Mouse (Mus musculus) liver, adult 2 months (tissue): Measurements from ENCODE around the gene Psme2. TPM values are rescaled to one million over a fixed set of nuclear protein-coding genes. Genes with fewer than 3 reads are reported as not detected.
A peak's percentile ranks its signal among the peaks of the same experiment; 100 is the strongest.

Experiments used
- DNase-seq: peaks from one replicate; pipeline ENCODE4 v3.0.0-alpha.2; 2011; ENCODE audit warnings: low read depth, low spot score; ENCODE audit errors: extremely low read depth
- H3K27ac ChIP-seq: fragments of 200-500 bp; replicated peaks from 2 replicates; pipeline ENCODE4 v1.5.1; 2012; ENCODE audit warnings: low read depth, mild to moderate bottlenecking, control low read depth, inconsistent platforms, low read length; ENCODE audit not compliant: insufficient read depth
- H3K27me3 ChIP-seq: fragments of 200-500 bp; 2 replicates; pipeline ENCODE4 v1.6.1; 2012; ENCODE audit warnings: mild to moderate bottlenecking, moderate library complexity, low read length, inconsistent platforms; ENCODE audit not compliant: control insufficient read depth, insufficient read depth
- H3K36me3 ChIP-seq: fragments of 200-500 bp; 2 replicates; pipeline ENCODE4 v1.6.1; 2012; ENCODE audit warnings: low read length, inconsistent platforms; ENCODE audit not compliant: control insufficient read depth, insufficient read depth
- H3K4me1 ChIP-seq: fragments of 200-500 bp; 2 replicates; pipeline ENCODE4 v1.6.1; 2011; ENCODE audit warnings: low read length; ENCODE audit not compliant: control insufficient read depth, insufficient read depth
- H3K4me3 ChIP-seq: fragments of 200-500 bp; 2 replicates; pipeline ENCODE4 v1.5.1; 2011; ENCODE audit warnings: low read depth, mild to moderate bottlenecking, control low read depth, low read length, moderate library complexity; ENCODE audit not compliant: insufficient read depth
- H3K79me2 ChIP-seq: fragments of 200-500 bp; 2 replicates; pipeline ENCODE4 v1.6.1; 2012; ENCODE audit warnings: inconsistent platforms, mild to moderate bottlenecking, low read length, moderate library complexity; ENCODE audit not compliant: control insufficient read depth, insufficient read depth
- H3K9ac ChIP-seq: fragments of 200-500 bp; 2 replicates; pipeline ENCODE4 v1.6.1; 2012; ENCODE audit warnings: low read depth, mild to moderate bottlenecking, control low read depth, inconsistent platforms, low read length
- CTCF ChIP-seq: fragments of 200-500 bp; IDR thresholded peaks from 2 replicates; pipeline ENCODE4 v1.5.1; 2011; ENCODE audit warnings: low read depth, low read length, control low read depth
- POLR2A ChIP-seq: fragments of 200-500 bp; IDR thresholded peaks from 2 replicates; pipeline ENCODE4 v1.6.1; 2011; ENCODE audit warnings: low read length, control low read depth; ENCODE audit not compliant: insufficient read depth; ENCODE audit errors: extremely low read depth
- whole genome bisulfite sequencing: fragments of 180-500 bp; shearing (Covaris S2); methylation state at CpG from one replicate; pipeline ENCODE4 v1.1.7; 2018; 5-methylcytosine and 5-hydroxymethylcytosine counted together
- polyA plus RNA-seq: library from polyadenylated mRNA; depleted of rRNA; stranded (reverse); fragments of >200 nt; gene quantifications from 2 replicates; pipeline ENCODE4 v1.2.3, GENCODE M21; 2012
- total RNA-seq: library from RNA; depleted of rRNA; stranded (reverse); fragments of >200 nt; gene quantifications from 2 replicates; pipeline ENCODE4 v1.2.3, GENCODE M21; 2014

The Psme2 gene
- total and polyA plus RNA-seq, 2 experiments: 55.9 to 142 TPM

GRCm38 (mm10) chr14:55560202-55561073 lies 30.5 kb downstream of the Psme2 start, which contains the start of gene A730061H03Rik:
TSS of gene A730061H03Rik (minus strand) at chr14:55560406.
- TF ChIP-seq POLR2A (0 out of 2 replicates have a peak, but pooled peaks have one; percentile 20), CTCF (no peak)
- H3K4me1 ChIP-seq: peaks cover 13% of the 10 kb centered on the region
- WGBS: under 1% methylated on average over 51 of the region's 51 CpGs
- H3K79me2 ChIP-seq: peaks cover 16% of the 10 kb centered on the region
- peak within 1 kb of the TSS; percentile 91 for H3K9ac ChIP-seq
- peak; percentile 99 for DNase-seq
- H3K27me3 ChIP-seq: no peaks in the 10 kb centered on the region
- peak within 1 kb of the TSS; percentile 98 for H3K27ac ChIP-seq
- peak within 1 kb of the TSS; percentile 81 for H3K4me3 ChIP-seq
- peaks cover 25% of the 10 kb centered on the region for H3K36me3 ChIP-seq

GRCm38 (mm10) chr14:55559799-55560201 lies 31.1 kb downstream of the Psme2 start, which contains the start of gene Dcaf11:
TSS of gene Dcaf11 (plus strand) at chr14:55560006.
- 0% methylated on average over 27 of the region's 27 CpGs for WGBS
- peak within 1 kb of the TSS; percentile 91 for H3K9ac ChIP-seq
- peak; percentile 94 for DNase-seq
- H3K79me2 ChIP-seq: peaks cover 16% of the 10 kb centered on the region
- peak within 1 kb of the TSS; percentile 98 for H3K27ac ChIP-seq
- peaks cover 18% of the 10 kb centered on the region for H3K36me3 ChIP-seq
- TF ChIP-seq POLR2A (peak; percentile 53), CTCF (peak; percentile 12; the same call in 1 of the 2 replicates)
- H3K27me3 ChIP-seq: no peaks in the 10 kb centered on the region
- peak within 1 kb of the TSS; percentile 81 for H3K4me3 ChIP-seq
- peaks cover 13% of the 10 kb centered on the region for H3K4me1 ChIP-seq

- H3K27ac ChIP-seq: no peak overlapping the region
- DNase-seq: no peak
- H3K9ac ChIP-seq: no peak overlapping the region
- 49% methylated on average over 6 of the region's 6 CpGs for WGBS
- peaks cover 9% of the 10 kb centered on the region for H3K36me3 ChIP-seq
- peak overlapping the region; percentile 81; the same call in 1 of the 2 replicates for H3K4me3 ChIP-seq
- H3K27me3 ChIP-seq: no peaks in the 10 kb centered on the region
- peaks cover 16% of the 10 kb centered on the region for H3K79me2 ChIP-seq
- no peak for TF ChIP-seq CTCF
- TF ChIP-seq POLR2A: no peak
- H3K4me1 ChIP-seq: peaks cover 13% of the 10 kb centered on the region
These were observed 32.0 kb downstream of the Psme2 start for GRCm38 (mm10) chr14:55558740-55559448.

GRCm38 (mm10) chr14:55557587-55557986 lies 33.3 kb downstream of the Psme2 start:
- no peak for DNase-seq
- Histone ChIP-seq H3K36me3 (no peaks in the 10 kb centered on the region), H3K79me2 (peaks cover 14% of the 10 kb centered on the region), H3K27ac (peak overlapping the region; percentile 87), H3K27me3 (no peaks in the 10 kb centered on the region), H3K4me3 (no peak overlapping the region), H3K9ac (peak overlapping the region; percentile 16; the same call in 1 of the 2 replicates), H3K4me1 (peaks cover 10% of the 10 kb centered on the region)
- no peak for TF ChIP-seq POLR2A
- TF ChIP-seq CTCF: no peak
- whole genome bisulfite sequencing: 71% methylated on average over 3 of the region's 3 CpGs

- WGBS: 4% methylated on average over 5 of the region's 5 CpGs
- TF ChIP-seq POLR2A (no peak), CTCF (peak; percentile 94)
- H3K4me3 ChIP-seq: no peak overlapping the region
- H3K36me3 ChIP-seq: no peaks in the 10 kb centered on the region
- H3K9ac ChIP-seq: peak overlapping the region; percentile 69
- peaks cover 10% of the 10 kb centered on the region for H3K4me1 ChIP-seq
- peak; percentile 92 for DNase-seq
- H3K27me3 ChIP-seq: no peaks in the 10 kb centered on the region
- peaks cover 10% of the 10 kb centered on the region for H3K79me2 ChIP-seq
- H3K27ac ChIP-seq: peak overlapping the region; percentile 87
These were observed 33.9 kb downstream of the Psme2 start for GRCm38 (mm10) chr14:55557003-55557402.
